Mouse (Mus musculus): ENCODE data around the gene Nfe2. TPM values are rescaled to one million over a fixed set of nuclear protein-coding genes. Genes with fewer than 3 reads are reported as not detected.
A peak's percentile ranks its signal among the peaks of the same experiment; 100 is the strongest.

Gene Nfe2
- total RNA-seq, 2 experiments from 2014 or later, result 1.2 TPM; not detected in 1

GRCm38 (mm10) chr15:103214971-103215907 is 43.0 kb downstream of the Nfe2 start:
- peak; percentile 86 for DNase-seq

GRCm38 (mm10) chr15:103214149-103214548 is 44.1 kb downstream of the Nfe2 start:
- no peak for DNase-seq

GRCm38 (mm10) chr15:103205156-103205555 is 53.0 kb downstream of the Nfe2 start:
- no peak for DNase-seq

- no peak for DNase-seq
Observed at GRCm38 (mm10) chr15:103202088-103202793, 56.0 kb downstream of the Nfe2 start.

Small RNA genes within 50 kb of the gene (microRNA-seq; reads per million reads assigned to microRNA genes)
- gene Mir148b, result 55.7 to 109 reads per million in 2 experiments

Other genes with a start within 250 kb of the Nfe2 start
- 1 to 10 TPM; 5.3 to 6.3 TPM for gene Hoxc4, start 239.5 kb downstream of the Nfe2 start, total RNA-seq (2021)
- gene Smug1, start 91.3 kb downstream of the Nfe2 start, total RNA-seq (2021), result 10 to 100 TPM; 10.5 to 12.2 TPM
- gene Cbx5, start 18.6 kb downstream of the Nfe2 start, total RNA-seq (2021), result 10 to 100 TPM; 49.9 to 61.2 TPM
- gene Hnrnpa1, start 18.0 kb downstream of the Nfe2 start, total RNA-seq (2021), result 100 to 1,000 TPM; 177 to 187 TPM
- gene Copz1, start 14.3 kb upstream of the Nfe2 start, total RNA-seq (2021), result 10 to 100 TPM; 45.3 to 51.4 TPM
- under 1 TPM in 1 of 2 experiments, not detected in 1; 0.14 TPM for gene Gpr84, start 52.2 kb upstream of the Nfe2 start, total RNA-seq (2021)
- gene Zfp385a, start 81.7 kb upstream of the Nfe2 start, total RNA-seq (2021), result 10 to 100 TPM; 39.3 to 45.7 TPM
- gene Itga5, start 108.4 kb upstream of the Nfe2 start, total RNA-seq (2021), result 10 to 100 TPM; 27.6 to 40.5 TPM
- not detected for gene Gtsf1, start 172.1 kb upstream of the Nfe2 start, total RNA-seq (2021)
- gene Gtsf2, start 190.1 kb upstream of the Nfe2 start, total RNA-seq (2021), result not detected
- gene Nckap1l, start 195.4 kb upstream of the Nfe2 start, total RNA-seq (2021), result 1 to 10 TPM; 2.3 to 4.3 TPM
- 1 to 10 TPM; 1.2 to 2.2 TPM for gene Pde1b, start 244.6 kb upstream of the Nfe2 start, total RNA-seq (2021)

Measured in gastrocnemius, postnatal 10 days (tissue).